Mouse (Mus musculus) MEL (cell line): ENCODE results near the gene Krtap28-10. TPM values are rescaled to one million over a fixed set of nuclear protein-coding genes. Genes with fewer than 3 reads are reported as not detected.

Experiments used
- DNase-seq: peaks from one replicate; pipeline ENCODE4 v3.0.0; 2011; ENCODE audit warnings: low read depth, low spot score
- H3K27ac ChIP-seq: 2 replicates; pipeline ENCODE4 v1.5.1; 2012; ENCODE audit warnings: low read depth, mild to moderate bottlenecking, control low read depth, low read length, moderate library complexity; ENCODE audit not compliant: control insufficient read depth
- H3K27me3 ChIP-seq, 2 experiments: fragments of 150-350 bp in 1 of 2; sonication (generic) in 1 of 2; 2 replicates each; pipeline ENCODE4 v1.6.1; 2012; ENCODE audit warnings: low read length in 2 of 2, mild to moderate bottlenecking in 2 of 2, improper control_type of control experiment in 1 of 2, moderate library complexity in 1 of 2; ENCODE audit not compliant: insufficient read depth in 2 of 2, control insufficient read depth in 1 of 2
- H3K36me3 ChIP-seq, 2 experiments: 2 replicates each; pipeline ENCODE4 v1.6.1; 2012 to 2014; ENCODE audit warnings: low read length in 2 of 2, improper control_type of control experiment in 1 of 2, inconsistent platforms in 1 of 2, mild to moderate bottlenecking in 1 of 2; ENCODE audit not compliant: insufficient read depth in 2 of 2, control insufficient read depth in 1 of 2
- H3K4me1 ChIP-seq, 2 experiments: fragments of 150-350 bp in 1 of 2; sonication (generic) in 1 of 2; 2 replicates each; pipeline ENCODE4 v1.6.1; 2012; ENCODE audit warnings: low read length in 2 of 2, improper control_type of control experiment in 1 of 2, mild to moderate bottlenecking in 1 of 2; ENCODE audit not compliant: insufficient read depth in 2 of 2, control insufficient read depth in 1 of 2
- H3K4me3 ChIP-seq, 2 experiments: fragments of 150-350 bp in 1 of 2; sonication (generic) in 1 of 2; 2 replicates each; pipeline ENCODE4 v1.5.1; 2012; ENCODE audit warnings: low read depth in 2 of 2, low read length in 2 of 2, mild to moderate bottlenecking in 2 of 2, moderate library complexity in 2 of 2, control low read depth in 1 of 2, improper control_type of control experiment in 1 of 2; ENCODE audit not compliant: control insufficient read depth in 1 of 2, insufficient read depth in 1 of 2
- H3K79me2 ChIP-seq: 2 replicates; pipeline ENCODE4 v1.6.1; 2012; ENCODE audit warnings: mild to moderate bottlenecking, low read length, moderate library complexity; ENCODE audit not compliant: control insufficient read depth, poor library complexity, insufficient read depth
- H3K9ac ChIP-seq: 2 replicates; pipeline ENCODE4 v1.6.1; 2012; ENCODE audit warnings: low read depth, mild to moderate bottlenecking, control low read depth, low read length, moderate library complexity; ENCODE audit not compliant: control insufficient read depth, poor library complexity, severe bottlenecking
- H3K9me3 ChIP-seq: fragments of 150-350 bp; sonication (generic); replicated peaks from 2 replicates; pipeline ENCODE4 v1.6.1; 2012; ENCODE audit warnings: mild to moderate bottlenecking, low read length, improper control_type of control experiment, moderate library complexity; ENCODE audit not compliant: insufficient read depth
- CHD2 ChIP-seq: IDR thresholded peaks from 2 replicates; pipeline ENCODE4 v1.6.1; 2011; ENCODE audit warnings: low read length, improper control_type of control experiment
- ELF1 ChIP-seq: IDR thresholded peaks from 2 replicates; pipeline ENCODE4 v1.6.1; 2014; ENCODE audit warnings: low read depth, mild to moderate bottlenecking, inconsistent platforms, low read length, improper control_type of control experiment, moderate library complexity
- EP300 ChIP-seq, 2 experiments: IDR thresholded peaks; 2 replicates each; pipeline ENCODE4 v1.6.1; 2011; ENCODE audit warnings: improper control_type of control experiment in 2 of 2, low read length in 2 of 2, low read depth in 1 of 2, mild to moderate bottlenecking in 1 of 2
- ETS1 ChIP-seq: IDR thresholded peaks from 2 replicates; pipeline ENCODE4 v1.6.1; 2012; ENCODE audit warnings: low read depth, mild to moderate bottlenecking, inconsistent platforms, low read length, improper control_type of control experiment, moderate library complexity
- JUND ChIP-seq: IDR thresholded peaks from 2 replicates; pipeline ENCODE4 v1.6.1; 2011; ENCODE audit warnings: low read depth, mild to moderate bottlenecking, improper control_type of control experiment, low read length
- MAX ChIP-seq: IDR thresholded peaks from 2 replicates; pipeline ENCODE4 v1.6.1; 2011; ENCODE audit warnings: low read length, improper control_type of control experiment
- MAZ ChIP-seq: IDR thresholded peaks from 2 replicates; pipeline ENCODE4 v1.6.1; 2012; ENCODE audit warnings: low read depth, mild to moderate bottlenecking, inconsistent platforms, low read length, improper control_type of control experiment
- MXI1 ChIP-seq: IDR thresholded peaks from 2 replicates; pipeline ENCODE4 v1.6.1; 2011; ENCODE audit warnings: mild to moderate bottlenecking, low read depth, low read length, improper control_type of control experiment
- MYB ChIP-seq: IDR thresholded peaks from 2 replicates; pipeline ENCODE4 v1.6.1; 2011; ENCODE audit warnings: mild to moderate bottlenecking, low read depth, low read length, improper control_type of control experiment
- MYC ChIP-seq: IDR thresholded peaks from 2 replicates; pipeline ENCODE4 v1.6.1; 2011; ENCODE audit warnings: low read depth, mild to moderate bottlenecking, low read length, improper control_type of control experiment, moderate library complexity
- POLR2A ChIP-seq, 2 experiments: IDR thresholded peaks; 2 replicates each; pipeline ENCODE4 v1.6.1; 2011 to 2012; ENCODE audit warnings: low read length in 2 of 2, mild to moderate bottlenecking in 2 of 2, control low read depth in 1 of 2, improper control_type of control experiment in 1 of 2, low read depth in 1 of 2, moderate library complexity in 1 of 2; ENCODE audit not compliant: control insufficient read depth in 1 of 2, insufficient read depth in 1 of 2, poor library complexity in 1 of 2
- RAD21 ChIP-seq: IDR thresholded peaks from 2 replicates; pipeline ENCODE4 v1.6.1; 2011; ENCODE audit warnings: mild to moderate bottlenecking, low read depth, low read length, improper control_type of control experiment
- RCOR1 ChIP-seq: IDR thresholded peaks from 2 replicates; pipeline ENCODE4 v1.6.1; 2012; ENCODE audit warnings: low read depth, mild to moderate bottlenecking, inconsistent platforms, low read length, improper control_type of control experiment
- SIN3A ChIP-seq: IDR thresholded peaks from 2 replicates; pipeline ENCODE4 v1.6.1; 2012; ENCODE audit warnings: low read length, improper control_type of control experiment, inconsistent platforms
- TAL1 ChIP-seq: IDR thresholded peaks from 2 replicates; pipeline ENCODE4 v1.6.1; 2012; ENCODE audit warnings: mild to moderate bottlenecking, inconsistent platforms, low read length, moderate library complexity, mixed read lengths
- TCF12 ChIP-seq: IDR thresholded peaks from 2 replicates; pipeline ENCODE4 v1.6.1; 2014; ENCODE audit warnings: low read depth, mild to moderate bottlenecking, inconsistent platforms, low read length, improper control_type of control experiment, moderate library complexity
- polyA plus RNA-seq, 2 experiments: library from polyadenylated mRNA; stranded (reverse) in 1 of 2; unstranded in 1 of 2; fragments of >175 nt in 1 of 2; fragments of >200 nt in 1 of 2; gene quantifications; 2 replicates each; pipeline versions ENCODE4 v1.2.1 to v1.2.4; 2012; ENCODE audit warnings: low replicate concordance in 2 of 2, low read depth in 1 of 2; ENCODE audit not compliant: insufficient read length in 2 of 2, insufficient read depth in 1 of 2, missing spikeins in 1 of 2
- total RNA-seq: library from RNA; depleted of rRNA; stranded (reverse); fragments of 300-350 nt; gene quantifications from 2 replicates; pipeline ENCODE4 v1.2.3, GENCODE M21; 2012

Krtap28-10 gene
- total and polyA plus RNA-seq, 3 experiments, result not detected

GRCm38 (mm10) chr1:83044882-83045427 is 2.7 kb upstream of the Krtap28-10 start, which contains the start of gene Gm47969:
TSS of gene Gm47969 (plus strand) at chr1:83044932.
- Histone ChIP-seq H3K27ac (no peak within 1 kb of the TSS), H3K4me1 (no peaks in the 10 kb centered on the region), H3K27me3 (no peaks in the 10 kb centered on the region), H3K9ac (no peak within 1 kb of the TSS), H3K79me2 (no peaks in the 10 kb centered on the region), H3K4me3 (no peak within 1 kb of the TSS), H3K9me3 (no peaks in the 10 kb centered on the region), H3K36me3 (no peaks in the 10 kb centered on the region)
- DNase-seq, result no peak
- TF ChIP-seq MAZ (no peak), CHD2 (no peak), MXI1 (no peak), RAD21 (no peak), POLR2A (IDR thresholded peaks at IDR 0.05; ENCODE audit: control insufficient read depth in 1 of 2, insufficient read depth in 1 of 2, low read depth in 1 of 2, low read length in 2 of 2, poor library complexity in 1 of 2) (no peak), MYC (no peak), MYB (no peak), TCF12 (no peak), TAL1 (no peak), EP300 (IDR thresholded peaks at IDR 0.05; ENCODE audit: low read depth in 1 of 2, low read length in 2 of 2) (no peak)

GRCm38 (mm10) chr1:83039080-83039479 is 3.2 kb downstream of the Krtap28-10 start:
- H3K27ac ChIP-seq, result no peak overlapping the region
- H3K9me3 ChIP-seq, result no peaks in the 10 kb centered on the region
- no peaks in the 10 kb centered on the region for H3K27me3 ChIP-seq
- no peak overlapping the region for H3K9ac ChIP-seq
- H3K4me3 ChIP-seq, result no peak overlapping the region
- no peaks in the 10 kb centered on the region for H3K79me2 ChIP-seq
- no peak for DNase-seq
- no peaks in the 10 kb centered on the region for H3K4me1 ChIP-seq
- H3K36me3 ChIP-seq, result no peaks in the 10 kb centered on the region
- TF ChIP-seq ETS1 (no peak), ELF1 (no peak), SIN3A (no peak), RCOR1 (no peak), RAD21 (no peak), JUND (no peak), MAX (no peak), POLR2A (IDR thresholded peaks at IDR 0.05; ENCODE audit: control insufficient read depth in 1 of 2, insufficient read depth in 1 of 2, low read depth in 1 of 2, low read length in 2 of 2, poor library complexity in 1 of 2) (no peak)
